Mouse (Mus musculus) kidney, postnatal 36 days (tissue): ENCODE results near the gene Pitpnm1.
A peak's percentile ranks its signal among the peaks of the same experiment; 100 is the strongest.
"Not testable (repeated sequence)": the region's sequence is repeated elsewhere in the genome, so short reads cannot be mapped to it uniquely, and the experiment has no call there.

ENCODE experiments used
- DNase-seq, 2 experiments: peaks; one replicate each; pipeline ENCODE4 v3.0.0; 2021 to 2022; ENCODE audit warnings: mixed read lengths in 2 of 2

The Pitpnm1 gene

DNA sequence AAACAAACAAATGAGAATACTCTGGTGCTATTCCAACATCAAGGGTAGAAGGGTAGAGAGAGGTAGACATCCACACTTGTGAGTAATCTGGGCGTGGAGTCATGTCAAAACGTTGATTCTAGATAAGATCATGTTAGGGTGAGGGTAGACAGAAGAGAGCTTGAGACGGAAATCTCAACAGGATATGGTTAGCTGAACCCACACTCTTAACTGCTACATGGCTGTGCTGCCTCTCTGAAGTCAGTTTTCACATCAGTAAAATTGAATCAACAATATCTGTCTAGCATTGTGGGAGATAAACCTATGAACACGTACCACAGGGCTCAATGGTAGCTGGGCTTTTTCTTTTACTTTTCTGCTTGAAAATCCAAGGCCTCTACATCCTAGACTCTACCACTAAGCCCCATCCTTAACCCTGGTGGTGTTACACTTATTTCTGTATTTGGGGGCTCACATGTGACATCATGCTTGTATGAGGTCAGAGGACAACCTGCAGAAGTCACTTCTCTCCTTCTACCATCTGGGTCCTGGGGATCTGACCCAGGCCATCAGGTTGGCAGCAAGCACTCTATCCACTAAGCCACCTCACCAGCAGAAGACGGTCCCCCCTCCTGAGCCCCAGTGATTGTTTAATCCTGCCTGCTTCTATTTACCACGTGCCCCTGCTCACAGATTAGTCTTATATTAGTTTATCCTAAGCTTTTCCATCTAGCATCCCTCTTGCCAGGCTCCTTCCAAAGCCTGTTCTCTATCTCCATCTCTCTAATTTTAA is 20.1 kb downstream of the Pitpnm1 start:
- no peak for DNase-seq

DNA sequence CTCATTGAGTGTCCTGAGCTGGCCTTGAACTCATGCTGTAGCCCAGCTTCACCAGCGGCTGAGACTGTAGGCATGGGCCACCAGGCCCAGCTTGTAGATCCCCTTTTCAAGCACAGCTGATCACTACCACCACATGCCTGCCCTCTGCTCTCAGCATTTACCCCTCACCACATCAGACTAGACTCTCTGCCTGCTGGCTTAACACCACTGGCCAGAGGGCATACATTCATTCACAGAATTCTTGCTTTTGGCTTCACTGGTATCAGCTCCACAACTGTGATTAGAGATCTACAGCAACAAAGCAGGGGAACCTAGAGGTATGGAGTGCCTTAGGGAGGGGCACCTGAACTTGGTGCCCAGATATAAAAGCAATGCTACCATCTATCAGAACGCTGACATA is 20.7 kb downstream of the Pitpnm1 start:
- no peak for DNase-seq

DNA sequence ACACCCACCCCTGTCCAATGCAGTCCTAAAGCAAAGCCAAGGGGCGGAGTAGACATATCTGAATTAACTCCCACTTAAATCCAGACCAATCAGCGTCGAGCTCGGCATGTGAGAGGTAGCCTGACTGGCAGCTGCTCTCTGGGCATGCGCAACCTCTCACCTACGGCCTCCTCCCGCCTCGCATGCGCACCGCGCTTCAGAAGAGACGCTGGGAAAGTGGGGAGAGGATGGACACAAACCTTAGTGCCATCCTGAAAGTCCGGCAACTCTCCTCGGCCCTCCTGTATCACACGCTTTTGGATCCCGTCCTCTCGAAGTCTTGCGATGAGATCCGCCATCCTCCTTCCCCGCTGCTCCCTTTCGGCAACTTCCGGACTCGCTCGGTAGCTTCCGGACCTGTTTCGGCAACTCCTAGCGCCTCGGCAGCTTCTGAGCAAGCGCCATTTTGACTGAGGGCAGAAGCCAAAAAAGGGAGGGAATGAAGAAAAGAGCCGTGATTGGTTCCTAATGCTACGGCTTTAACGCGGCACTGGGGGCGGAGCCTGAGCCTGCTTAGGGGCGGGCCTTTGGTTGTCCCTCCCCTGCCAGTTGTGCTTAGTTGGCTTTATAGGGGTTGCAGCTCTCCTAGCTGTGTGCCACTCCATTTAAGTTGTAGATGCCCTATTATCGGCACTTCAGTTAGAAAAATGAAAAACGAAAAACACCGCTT is 21.5 kb downstream of the Pitpnm1 start:
- peak; percentile 99 to 100 for DNase-seq

DNA sequence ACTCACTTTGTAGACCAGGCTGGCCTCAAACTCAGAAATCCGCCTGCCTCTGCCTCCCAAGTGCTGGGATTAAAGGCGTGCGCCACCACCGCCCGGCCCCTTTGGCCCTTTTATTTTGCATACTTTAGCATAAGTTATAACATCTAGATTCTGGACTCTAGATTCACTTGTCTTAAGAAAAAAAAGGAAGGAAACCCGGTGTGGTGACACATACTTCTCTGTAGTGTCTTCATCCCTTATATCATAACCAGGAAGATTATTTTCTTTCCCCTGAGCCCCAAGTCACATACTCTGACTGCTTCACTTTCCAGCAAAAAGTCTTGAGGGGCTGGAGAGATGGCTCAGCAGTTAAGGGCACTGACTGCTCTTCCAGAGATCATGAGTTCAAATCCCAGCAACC is 22.1 kb downstream of the Pitpnm1 start:
- not testable (repeated sequence) for DNase-seq

DNA sequence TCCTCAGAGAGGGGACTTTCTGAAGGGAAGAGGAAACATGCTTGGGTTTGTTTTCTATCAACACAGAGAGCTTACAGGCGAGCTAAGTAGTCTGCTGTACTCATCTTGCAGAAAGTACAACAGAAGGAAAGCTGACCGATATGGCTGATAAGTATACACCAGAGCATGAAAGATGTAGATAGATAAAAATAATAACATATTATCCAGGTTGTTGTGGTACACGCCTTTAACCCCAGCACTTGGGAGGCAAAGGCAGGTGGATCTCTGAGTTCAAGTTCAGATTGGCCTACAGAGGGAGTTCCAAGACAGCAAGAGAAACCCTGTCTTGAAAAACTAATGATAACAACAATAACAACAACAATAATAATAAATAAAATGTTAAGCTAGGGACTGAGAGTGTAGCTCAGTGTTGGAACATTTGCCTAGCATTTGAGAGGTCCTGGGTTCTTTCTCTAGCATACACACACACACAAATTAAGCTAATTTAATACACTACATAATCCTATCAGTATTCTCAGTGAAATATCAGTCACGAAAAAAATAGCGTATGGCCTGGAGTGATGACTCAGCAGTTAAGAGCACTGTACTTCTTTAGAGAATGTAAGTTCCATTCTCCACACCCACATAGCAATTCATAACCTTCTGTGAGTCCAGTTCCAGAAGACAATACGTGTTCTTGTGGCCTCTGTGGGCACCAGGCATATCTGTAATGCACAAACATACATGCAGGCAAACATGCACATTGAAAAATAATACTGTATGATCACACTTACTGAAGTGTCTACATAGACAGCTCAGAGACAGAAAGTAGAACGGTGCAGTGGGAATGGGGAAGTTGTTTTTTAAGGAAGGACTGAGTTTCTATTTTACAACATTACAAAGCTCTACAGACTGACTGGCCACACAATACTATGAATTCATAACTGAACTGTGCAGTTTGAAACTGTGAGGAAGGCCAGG is 22.9 kb downstream of the Pitpnm1 start:
- DNase-seq = no peak

DNA sequence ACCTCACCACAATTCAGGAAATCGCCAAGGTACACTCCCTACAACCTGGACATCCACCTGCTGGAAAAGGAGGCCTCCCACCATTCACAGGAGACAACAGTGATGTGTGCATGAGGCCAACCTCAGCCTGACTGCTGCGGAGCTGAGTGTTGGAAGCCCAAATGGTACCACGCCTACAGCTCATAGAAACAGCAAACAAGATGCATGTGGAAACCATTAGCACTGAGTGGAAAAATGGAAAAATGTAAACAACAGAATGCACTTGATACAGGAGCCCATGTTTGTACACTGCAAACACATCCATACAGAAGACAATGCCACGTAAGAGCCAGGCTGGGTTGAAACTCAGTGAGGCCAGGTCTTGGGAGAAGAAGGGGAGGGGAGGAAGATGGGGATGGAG is 24.6 kb downstream of the Pitpnm1 start:
- DNase-seq = no peak

DNA sequence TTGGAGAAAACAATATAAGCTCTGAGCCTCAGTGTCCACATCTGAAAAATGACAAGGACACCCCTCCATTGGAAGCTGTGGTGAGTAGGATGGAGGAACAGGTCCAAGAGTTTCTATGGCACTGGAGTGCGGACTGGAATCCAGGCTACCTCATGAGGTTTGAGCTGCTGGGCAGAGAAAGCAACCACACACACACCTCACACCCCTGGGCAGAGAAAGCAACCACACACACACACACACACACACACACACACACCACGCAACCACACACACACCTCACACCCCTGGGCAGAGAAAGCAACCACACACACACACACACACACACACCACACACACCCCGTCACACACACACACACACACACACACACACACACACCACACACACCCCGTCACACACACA is 25.5 kb downstream of the Pitpnm1 start:
- not testable (repeated sequence) for DNase-seq

DNA sequence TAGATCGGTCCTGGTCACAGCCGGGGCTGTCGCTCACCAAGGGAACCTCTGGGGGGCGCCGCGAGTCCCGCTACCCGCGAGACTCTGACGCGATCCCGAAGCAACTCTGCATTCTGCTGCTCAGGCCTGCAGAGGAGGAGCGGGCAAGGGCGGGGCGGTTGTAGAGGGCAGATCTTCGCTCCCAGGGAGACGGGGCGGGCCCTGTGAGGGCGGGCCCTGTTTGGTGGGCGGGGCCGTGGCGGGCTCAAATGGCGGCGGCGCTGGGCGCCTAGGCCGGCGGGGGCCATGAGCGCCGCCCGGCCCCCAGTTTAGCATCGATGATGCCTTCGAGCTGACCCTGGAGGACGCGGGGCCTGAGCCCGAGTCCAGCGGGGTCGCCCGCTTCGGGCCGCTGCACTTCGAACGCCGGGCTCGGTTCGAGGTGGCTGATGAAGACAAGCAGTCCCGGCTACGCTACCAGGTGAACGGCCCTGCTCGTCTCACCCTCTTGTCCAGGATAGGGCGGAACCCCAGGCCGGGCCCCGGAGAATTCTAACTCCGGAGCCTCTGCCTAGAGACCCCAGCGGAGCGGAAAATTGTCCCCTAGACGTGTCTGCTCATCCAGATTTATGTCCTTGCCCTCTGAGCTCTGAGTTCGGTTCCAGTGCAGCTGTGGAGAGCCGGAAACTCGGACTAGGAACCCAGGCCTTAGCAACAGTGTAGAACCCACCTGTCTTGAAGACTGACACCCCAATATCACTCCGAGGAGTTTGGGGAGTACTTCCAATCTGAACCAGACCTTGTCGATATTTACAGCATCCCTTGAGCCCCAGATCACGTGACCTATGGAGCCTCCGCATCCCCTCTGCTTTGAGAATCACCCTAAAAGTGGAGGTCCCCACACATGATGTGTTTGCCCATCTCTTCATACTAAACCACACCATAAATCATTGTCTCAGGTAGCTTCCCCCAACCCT is 26.2 kb downstream of the Pitpnm1 start, which contains the start of gene Aip:
Aip (minus strand) TSS at position 118 of the 956 bp plus-strand sequence.
- DNase-seq = peak; percentile 99

DNA sequence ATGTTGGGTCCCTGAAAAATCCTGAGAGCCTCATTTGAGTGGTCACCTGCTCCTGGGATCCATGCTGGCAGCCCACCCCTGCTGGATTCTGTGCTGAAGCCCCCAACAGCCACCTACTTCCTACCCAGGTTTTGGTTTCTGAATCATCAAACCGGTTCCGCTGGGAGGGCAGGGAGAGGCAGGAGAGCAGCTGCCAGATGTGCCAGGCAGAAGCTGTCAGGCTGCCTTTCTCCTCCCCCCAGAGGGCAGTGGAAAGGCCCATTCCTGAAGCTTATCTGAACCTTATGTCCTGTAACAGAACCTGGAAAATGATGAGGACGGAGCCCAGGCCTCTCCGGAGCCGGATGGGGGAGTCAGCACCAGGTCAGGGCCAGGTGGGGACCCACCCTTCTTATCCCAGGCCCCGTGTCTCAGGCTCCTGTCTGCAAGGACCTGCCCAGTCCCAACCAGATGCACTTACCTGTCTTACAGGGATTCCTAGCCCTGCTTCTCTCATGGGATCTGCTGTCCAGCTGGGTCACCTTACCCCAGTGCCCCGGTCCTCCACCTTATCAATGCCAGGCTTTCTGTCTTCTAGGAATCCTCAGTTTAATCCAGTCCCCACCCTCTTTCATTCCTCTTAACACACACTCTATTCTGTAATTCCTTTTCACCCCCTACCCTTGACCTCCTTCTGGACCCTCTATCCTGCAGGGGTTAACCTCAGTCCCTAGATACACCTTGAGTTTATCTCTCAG is 27.1 kb downstream of the Pitpnm1 start:
- DNase-seq = peak in 1 of 2 experiments; percentile 28

DNA sequence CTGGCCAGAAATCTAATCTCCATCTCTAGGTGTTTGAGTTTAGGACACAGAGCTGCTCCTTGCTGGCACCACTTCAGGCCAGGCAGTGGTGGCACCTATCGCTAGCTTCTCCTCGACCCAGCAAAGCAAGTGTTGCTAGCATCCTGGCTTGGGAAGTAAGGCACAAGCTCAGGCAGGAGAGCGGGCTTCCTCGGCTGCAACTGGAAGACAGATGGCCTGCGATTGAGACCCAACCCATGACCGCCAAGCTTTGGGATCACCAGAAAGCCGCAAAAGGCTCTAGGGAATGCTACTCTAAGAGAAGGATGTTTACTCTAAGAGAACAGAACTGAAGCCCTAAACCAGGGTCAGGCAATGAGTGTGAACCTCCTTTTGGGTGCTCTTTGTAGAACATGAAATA is 29.7 kb downstream of the Pitpnm1 start:
- no peak for DNase-seq

DNA sequence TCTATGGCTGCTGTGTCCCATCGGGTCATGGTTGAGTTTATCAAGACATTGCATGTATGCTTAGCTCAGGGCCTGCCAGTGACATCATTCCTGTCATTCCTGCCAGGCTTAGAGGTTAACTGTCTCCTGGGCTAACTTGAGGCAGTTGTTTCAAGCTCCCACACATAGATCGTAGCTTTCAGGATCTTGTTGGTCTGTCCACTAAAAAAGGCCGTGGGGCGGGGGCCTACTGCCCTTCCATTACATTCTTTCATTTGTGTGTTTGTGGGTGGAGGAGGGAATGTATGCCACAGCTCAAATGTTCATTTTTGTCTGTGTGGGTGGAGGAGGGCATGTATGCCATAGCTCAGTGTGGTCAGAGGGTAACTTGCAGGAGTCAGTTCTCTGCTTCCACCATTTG is 30.3 kb downstream of the Pitpnm1 start:
- DNase-seq = no peak

DNA sequence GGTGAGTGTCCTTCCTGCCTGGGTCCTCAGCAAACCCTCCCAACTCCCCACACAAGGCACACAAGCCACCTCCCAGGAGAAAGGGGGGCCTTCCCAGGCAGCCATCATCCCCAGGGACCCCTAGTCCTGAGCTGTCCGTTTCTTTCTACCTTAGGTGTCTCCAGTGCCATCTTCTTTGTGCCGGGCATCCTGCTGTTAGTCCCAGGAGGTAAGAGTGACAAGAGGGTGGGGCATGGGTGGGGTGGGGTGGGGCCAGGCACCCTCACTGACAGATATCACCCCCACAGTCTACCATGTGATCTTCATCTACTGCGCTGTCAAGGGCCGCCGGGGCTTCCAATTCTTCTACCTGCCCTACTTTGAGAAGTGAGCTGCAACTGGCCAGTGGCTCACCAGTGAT is 31.3 kb downstream of the Pitpnm1 start:
- no peak for DNase-seq

DNA sequence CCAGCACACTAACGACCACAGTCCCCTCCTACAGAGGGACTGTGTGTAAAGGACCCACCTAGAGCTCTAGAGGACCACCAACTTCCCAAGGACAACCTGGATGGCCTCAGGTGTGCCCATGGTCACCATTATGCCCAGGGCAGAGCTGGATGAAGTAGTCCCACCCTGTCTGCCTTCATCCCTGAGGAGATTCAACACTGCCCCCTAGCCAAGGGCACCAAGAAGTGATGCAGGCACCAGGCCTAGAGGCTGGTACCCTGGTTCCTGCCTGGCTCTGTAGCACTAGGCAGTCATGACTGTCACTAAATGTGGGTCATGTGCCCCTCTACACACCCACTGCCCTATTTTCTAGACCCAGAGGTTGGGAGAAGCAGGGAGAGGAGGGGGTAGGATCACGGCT is 32.0 kb downstream of the Pitpnm1 start:
- no peak for DNase-seq

DNA sequence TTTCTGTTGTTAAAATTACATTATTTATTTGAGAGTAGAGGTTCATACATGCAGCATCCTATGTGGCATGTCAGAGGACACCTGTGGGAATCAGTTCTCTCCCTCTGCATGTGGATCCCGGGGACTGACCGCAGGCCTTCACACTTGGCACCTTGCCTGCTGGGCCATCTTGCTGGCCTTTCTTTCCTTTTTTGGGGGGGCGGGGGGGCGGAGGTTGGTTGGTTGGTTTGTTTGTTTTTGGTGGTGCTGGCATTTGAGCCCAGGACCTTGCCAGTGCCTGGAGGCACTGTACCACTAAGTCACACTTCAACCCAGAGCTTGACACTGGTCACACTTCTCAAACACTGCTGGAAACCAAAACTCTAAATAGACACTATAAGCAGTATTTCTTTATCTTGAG is 34.6 kb downstream of the Pitpnm1 start:
- no peak for DNase-seq

DNA sequence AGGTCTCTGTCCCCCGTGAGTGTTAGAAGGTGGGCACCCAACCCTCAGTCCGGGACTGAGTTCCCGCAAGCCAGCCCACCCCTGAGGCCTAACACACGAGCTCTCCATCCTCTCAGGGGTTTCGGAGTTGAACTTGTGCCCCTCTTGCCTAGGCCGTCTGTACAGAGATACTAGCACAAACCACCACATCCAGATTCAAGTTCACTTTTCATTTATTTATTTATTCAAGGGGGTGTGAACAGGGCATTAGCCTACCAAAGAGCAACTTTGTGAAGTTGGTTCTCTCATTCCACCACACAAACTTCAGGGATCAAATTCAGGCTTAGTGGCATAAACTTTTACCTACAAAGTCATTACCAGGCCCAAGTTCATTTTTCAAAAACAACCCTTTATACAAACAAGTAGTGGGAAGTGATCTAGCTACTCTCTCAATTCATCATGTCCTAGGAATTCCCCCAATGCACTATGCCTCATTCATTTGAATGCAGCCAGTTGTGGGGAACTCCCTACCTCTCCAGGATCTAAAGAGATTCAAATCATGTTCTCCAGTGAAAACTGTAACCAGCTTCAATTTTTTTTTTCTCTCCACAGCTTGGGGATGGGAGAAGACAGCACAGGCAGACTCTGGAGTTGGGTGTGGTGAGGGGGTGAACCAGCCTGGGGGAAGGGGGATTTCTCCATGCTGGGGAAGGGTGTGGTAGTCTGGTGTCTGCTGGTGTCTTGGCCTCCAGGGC is 35.6 kb downstream of the Pitpnm1 start:
- DNase-seq = not testable (repeated sequence)

DNA sequence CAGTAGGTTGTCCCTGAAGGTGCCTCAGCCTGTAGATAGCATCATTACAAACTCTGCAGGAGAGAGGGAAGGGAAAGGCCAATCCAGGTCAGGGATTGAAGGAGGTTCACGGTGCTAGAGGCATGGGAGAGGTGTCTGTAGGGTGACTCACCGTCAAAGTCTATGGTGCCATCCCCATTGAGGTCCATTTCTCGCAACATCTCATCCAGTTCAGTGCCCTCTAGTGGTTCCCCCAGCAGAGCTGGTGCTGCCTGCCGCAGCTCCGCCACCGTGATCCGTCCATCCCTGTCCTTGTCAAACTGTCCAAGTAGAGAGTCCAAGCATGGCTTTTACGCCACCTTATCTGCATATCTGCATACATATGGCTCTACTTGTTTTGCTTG is 36.2 kb downstream of the Pitpnm1 start:
- not testable (repeated sequence) for DNase-seq

DNA sequence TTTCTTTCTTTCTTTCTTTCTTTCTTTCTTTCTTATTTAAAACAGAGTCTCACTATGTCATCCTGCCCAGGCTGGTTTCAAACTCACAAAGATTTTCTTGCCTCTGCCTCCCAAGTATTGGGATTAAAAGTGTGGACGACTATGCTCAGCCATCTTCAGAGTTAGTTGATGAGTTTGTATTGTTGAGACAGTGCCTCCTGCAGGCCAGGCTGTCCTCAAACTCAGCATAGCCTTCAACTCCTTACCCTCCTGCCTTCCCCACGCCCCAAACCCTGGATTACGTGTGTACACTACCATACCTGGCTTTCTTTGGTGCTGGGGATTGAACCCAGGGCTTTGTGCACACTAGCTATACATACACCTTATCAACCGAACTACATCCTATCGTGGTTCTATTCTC is 36.7 kb downstream of the Pitpnm1 start:
- no peak for DNase-seq

DNA sequence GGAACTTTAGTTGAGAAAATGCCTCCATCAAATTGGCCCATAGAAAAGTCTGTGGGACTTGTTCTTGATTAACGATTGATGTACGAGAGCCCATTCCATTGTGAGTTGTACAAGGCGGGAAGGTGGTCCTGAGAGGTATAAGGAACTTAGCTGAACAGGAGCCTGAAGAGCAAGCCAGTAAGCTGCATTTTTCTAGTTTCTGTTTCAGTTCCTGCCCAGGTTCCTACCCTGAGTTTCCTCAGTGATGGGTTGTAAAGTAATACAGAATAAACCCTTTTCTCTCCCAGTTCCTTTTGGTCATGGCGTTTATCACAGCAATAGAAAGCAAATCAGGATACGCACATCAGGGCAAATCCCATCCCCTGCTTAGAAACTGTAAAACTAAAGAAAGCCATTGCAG is 38.1 kb downstream of the Pitpnm1 start:
- DNase-seq = no peak

DNA sequence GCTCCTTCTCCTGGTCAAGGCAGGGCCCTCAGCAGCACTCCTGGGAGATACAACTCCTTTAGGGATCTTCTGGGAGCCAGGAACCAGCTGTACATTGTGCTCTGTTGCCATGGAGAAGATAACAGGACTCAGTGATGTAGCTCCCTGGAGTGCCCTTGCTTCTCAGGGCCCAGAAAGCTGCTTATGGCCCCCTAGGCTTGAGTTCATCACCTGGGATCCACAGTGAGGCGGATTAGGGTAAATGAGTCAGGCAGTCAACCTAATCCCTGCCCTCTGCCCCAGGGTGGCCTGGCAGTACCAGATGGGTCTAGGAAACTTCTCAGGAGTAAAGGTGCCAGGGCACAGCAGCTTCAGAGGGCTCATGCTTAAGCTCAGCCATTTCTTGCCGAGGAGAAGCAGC is 39.6 kb downstream of the Pitpnm1 start, which contains the start of gene Gpr152:
Gpr152 (plus strand) TSS at position 342 of the 400 bp plus-strand sequence.
- DNase-seq = no peak

DNA sequence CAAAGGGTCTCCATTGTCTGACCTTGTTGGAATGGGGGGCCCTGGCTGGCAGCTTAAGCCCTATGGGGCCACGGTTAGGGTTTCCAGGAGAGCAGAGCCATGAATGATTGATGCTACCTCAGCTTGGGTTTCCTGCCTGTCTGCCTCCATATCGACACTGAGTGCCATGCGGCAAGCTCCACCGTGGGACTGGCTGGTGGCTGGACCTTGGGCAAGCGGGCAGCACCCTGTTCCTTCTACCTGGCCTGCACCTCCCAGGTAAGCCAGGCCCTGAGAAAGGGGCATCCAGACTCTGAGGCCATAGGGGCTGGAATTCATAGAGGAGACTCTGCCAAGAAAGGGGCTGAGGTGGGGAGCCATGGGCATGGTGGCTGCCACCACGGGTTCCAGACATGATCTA is 40.3 kb downstream of the Pitpnm1 start:
- no peak for DNase-seq
